Mouse (Mus musculus): ENCODE results near the gene Calcrl.
A peak's percentile ranks its signal among the peaks of the same experiment; 100 is the strongest.

The Calcrl gene

DNA sequence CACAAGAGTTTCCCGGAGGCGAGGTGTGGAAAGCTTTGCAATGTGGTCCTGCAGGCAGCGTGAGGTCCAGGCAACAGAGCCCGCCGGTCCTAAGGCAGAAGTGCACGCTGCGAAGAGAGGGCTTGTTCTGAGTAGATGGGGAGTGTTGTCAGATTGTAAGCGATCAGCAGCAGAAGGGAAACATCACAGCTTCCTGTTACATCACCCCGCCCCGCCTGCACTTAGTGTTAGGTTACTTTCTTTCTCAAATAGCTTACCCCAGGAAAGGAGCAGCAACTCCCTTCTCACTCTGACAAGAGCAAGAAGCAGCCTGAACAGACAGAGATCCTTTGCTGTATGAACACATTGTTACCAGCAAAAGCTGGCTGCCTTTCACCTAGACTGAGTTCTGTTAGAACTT, at the start of gene Calcrl:
Calcrl (minus strand) TSS at position 274 of the 400 bp plus-strand sequence.
- ATAC-seq (ENCODE audit: insufficient number of reproducible peaks, low FRiP score, low TSS enrichment), result no peak

DNA sequence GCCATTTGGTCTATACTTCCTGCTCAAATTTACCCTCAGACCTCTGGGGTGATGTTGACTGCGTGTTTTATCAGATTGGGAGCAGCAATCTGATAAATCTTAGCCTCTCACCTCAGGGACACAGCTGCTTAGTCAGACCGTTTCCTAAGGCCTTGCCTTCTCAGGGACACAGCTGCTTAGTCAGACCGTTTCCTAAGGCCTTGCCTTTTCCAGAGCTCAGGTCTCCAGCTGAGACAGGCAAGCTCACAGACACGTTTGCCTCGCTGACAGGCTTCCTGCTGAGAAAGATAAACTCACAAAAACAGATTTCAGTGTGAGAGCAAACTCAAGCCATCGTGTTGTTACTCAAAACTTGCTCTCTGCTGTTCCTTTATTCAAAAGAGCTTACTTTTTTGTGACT, 49.4 kb upstream of the Calcrl start:
- no peak for ATAC-seq (ENCODE audit: insufficient number of reproducible peaks, low FRiP score, low TSS enrichment)

DNA sequence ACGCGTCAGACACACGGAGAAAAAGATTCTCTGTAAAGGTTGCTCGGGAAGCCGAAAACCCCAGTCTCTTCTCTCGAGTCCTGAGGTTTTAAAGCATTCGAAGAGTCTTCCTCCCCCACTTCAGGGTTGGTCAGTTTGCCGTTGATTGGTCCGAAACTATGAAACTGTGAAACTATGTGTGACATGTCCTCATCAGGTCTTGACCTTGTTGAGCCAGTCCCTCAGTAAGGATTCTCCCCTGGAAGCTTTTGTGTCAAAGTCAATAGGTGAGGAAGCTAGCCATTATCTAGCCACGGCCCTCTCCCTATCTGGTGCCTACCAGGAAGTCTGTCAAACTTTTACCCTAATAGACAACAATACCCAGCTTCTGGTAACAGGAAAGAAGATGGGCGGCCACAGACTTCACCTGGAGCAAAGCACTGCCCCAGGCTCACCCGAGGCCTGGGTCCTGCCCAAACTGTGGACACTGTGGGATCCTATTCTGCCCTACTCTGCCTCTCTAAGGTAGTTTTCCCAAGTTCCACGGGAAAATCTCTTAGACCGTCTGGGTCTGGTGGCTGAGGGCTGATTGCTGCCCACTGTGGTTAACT, 48.8 kb upstream of the Calcrl start:
- no peak for ATAC-seq (ENCODE audit: insufficient number of reproducible peaks, low FRiP score, low TSS enrichment)

DNA sequence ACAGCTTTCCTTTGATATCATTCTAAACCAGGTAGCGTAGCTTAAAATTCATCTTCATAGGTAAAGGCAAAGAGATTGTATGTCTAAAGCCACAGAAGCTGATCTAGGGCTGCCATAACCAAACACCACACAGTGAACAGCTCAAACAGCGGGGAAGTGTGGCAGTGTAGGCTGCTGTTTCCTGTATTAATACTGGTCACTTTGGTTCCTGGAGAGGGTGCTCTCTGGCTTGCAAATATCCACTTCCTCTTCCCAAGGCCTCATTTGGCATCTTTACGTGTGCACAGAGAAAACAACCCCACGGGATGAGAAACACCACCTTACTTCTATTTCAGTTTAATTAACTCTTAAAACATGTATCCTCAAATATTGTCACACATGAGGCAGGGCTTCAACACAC, 42.2 kb upstream of the Calcrl start:
- ATAC-seq (ENCODE audit: insufficient number of reproducible peaks, low FRiP score, low TSS enrichment), result no peak

DNA sequence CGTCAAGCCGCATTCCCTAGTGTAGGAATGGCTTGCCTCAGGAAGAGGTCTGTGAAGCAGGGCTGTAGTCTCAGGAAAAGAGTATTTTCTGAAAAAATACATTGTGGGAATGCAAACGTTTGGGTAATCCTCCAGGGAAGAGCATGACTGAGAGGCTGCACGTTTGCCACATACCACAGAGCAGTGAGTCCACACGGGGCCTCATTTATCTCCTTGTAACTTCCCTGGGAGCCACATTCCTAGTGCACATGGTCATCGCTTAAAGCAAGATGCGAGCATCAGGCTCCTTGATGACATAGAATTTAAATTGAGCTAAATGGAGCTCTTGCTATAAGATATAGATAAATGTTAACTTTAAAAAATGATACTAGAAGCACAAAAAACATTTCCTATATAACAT, 39.7 kb upstream of the Calcrl start:
- ATAC-seq (ENCODE audit: insufficient number of reproducible peaks, low FRiP score, low TSS enrichment), result no peak

DNA sequence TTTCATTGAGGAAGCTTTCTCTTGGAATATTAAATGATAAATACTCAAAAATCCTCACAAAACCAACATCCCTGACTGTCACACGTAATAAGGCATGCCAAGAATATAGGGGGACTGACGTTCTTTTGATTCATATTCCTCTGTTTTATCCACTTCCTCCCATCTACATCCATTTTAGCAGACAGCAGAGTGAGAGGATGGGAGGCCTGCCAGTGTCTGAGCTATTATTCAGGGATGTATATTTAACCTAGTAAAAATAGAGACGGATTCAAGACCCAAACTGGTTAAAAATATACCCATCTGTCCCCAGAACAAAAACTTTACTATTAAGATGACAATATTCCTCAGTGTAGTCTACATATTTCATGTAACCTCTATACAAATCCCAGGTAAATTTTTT, 37.2 kb upstream of the Calcrl start:
- no peak for ATAC-seq (ENCODE audit: insufficient number of reproducible peaks, low FRiP score, low TSS enrichment)

DNA sequence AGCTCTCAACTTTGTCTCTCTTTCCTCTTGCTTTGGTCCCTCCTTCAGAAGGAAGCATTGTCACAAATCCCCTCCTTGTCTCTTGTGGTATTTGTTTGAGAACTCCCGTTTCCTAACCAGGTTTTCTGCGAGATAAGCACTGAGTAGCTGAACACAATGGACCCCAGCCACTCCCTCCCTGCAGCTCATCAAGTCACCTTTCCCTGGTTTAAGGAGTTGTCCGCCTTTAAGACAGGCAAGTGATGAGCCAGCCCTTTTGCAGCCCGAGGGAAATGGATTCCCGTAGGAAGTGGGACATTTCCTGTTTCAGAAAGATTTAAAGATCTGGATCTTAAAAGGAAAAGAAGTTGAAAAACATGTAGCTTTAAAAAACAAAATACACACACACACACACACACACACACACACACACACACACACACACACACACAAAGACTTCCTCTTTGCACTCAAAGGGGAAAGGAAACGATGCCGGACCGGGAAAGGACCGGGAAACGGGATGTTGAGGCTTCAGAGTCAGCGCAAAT, 34.5 kb upstream of the Calcrl start:
- ATAC-seq (ENCODE audit: insufficient number of reproducible peaks, low FRiP score, low TSS enrichment), result no peak

DNA sequence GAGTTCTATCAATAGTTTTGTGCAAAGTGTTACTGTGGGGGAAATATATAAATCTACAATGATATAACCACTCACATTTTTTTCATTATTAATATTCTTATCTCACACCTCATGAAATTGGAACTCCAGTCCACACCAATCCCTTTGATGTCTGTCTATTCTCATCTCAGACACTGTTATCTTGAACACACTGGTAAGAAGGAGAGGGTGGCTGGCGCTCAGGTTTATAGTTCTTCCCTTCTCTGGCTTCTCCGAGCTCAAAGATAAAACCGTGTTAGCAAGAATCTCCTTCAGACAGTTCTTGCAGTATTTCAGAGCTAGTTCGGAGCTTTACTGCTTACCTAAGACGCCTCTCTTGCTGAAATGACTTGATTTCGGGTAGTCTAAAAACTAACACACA, 32.0 kb upstream of the Calcrl start:
- ATAC-seq (ENCODE audit: insufficient number of reproducible peaks, low FRiP score, low TSS enrichment), result no peak

DNA sequence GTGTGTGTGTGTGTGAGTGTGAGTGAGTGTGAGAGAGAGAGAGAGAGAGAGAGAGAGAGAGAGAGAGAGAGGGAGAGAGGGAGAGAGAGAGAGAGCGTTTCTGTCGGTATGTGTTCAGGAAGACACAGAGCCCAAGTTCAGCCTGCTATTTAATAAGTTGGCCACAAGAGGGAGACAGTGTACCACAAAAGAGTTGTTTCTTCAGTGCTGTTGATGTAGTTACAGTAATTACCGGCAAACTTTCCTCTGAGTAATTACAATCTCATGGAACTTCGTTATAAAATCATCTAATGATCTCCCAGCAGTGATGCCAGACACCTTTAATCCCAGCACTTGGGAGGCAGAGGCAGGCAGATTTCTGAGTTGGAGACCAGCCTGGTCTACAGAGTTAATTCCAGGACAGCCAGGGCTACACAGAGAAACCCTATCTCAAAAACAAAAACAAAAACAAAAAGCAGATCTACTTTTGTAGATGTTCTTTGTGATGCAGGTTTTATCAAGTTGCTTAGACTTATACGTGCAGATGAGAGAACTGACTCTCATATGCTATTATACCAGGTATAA, 30.1 kb upstream of the Calcrl start:
- peak; percentile 80 for ATAC-seq (ENCODE audit: insufficient number of reproducible peaks, low FRiP score, low TSS enrichment)

DNA sequence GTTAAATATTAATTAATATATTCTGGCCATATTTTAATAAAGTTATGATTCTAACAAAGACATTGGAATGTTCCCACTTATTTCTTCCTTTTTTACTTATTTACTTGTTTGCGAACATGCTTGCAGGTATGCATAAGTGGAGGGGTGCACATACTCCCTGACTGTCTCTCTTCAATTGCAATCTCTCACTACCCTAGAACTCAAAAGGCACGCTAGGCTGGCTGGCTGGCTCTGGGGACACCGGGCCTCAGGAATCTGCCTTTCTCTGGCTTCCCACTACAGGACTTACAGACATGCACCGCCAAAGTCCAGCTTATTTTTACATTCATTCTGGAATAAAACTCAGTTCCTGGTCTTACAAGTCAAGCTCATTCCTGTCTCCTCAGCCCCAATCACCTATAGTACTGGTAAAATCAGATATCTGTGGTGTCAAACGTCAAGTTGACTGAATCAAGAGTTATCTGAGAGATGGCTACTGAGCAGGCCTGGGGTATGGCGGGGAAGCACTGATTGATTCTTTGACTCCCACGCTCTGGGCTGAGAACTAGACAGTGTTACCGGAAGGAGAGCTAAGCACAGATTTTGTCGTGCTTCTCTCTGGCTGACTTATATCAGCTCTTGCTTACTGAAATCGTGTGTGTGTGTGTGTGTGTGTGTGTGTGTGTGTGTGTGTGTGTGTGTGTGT, 29.5 kb upstream of the Calcrl start:
- 0 out of 2 replicates have a peak, but pooled peaks have one; percentile 13 for ATAC-seq (ENCODE audit: insufficient number of reproducible peaks, low FRiP score, low TSS enrichment)

DNA sequence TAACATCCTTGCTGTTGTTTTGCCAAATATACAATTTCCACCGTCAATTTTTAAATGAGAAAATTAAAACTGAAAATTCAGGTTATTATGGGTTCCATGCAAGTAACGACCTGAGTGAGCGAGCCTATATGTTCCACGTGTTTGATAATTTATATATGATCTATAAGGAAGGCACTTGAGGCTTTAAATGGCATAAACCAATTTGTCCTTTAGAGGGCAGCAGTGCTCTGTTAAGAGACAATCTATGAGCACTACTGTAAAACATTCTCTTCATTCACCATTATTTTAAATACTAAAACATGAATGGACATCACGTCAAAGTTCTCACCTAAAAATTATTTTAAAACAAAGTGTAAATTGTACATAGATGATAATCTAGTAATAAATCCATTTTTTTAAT, 28.8 kb upstream of the Calcrl start:
- ATAC-seq (ENCODE audit: insufficient number of reproducible peaks, low FRiP score, low TSS enrichment), result no peak

DNA sequence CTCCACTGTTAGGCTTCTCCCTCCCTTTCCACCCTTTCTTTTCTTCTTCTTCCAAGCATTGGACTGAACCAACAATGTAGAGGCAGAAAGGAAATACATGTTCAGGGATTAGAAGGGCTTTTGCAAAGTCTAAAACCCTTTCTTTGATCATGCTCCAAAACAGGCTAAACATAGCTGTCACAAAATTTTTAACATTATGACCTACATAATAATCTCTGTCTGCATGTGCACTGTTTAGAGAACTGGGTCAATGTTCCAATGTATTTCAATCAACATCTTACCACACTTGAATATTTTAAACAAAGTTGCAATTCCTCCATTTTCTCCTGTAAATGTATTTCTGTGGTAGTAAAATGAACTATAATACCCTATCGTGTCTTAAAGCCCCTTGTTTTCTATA, 20.3 kb upstream of the Calcrl start:
- ATAC-seq (ENCODE audit: insufficient number of reproducible peaks, low FRiP score, low TSS enrichment), result no peak

DNA sequence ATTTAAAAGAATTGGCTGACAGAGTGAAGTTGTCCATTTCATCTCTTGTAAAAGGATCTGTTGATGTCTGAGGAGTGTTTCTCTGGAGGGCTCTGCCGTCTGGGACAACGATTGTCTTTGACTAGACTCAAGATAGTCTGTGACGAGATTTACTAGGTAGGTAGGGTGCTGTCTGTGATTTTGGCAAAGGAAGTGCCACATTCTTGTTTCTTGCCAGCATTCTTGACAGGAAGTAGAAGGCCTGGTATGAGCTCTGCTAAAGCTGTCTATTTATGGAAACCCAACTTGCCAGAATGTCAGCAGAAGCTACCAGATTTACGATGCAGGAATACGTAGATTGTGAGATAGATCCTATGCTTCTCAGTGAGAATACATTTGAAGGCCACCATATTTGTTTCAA, 16.7 kb upstream of the Calcrl start:
- no peak for ATAC-seq (ENCODE audit: insufficient number of reproducible peaks, low FRiP score, low TSS enrichment)

DNA sequence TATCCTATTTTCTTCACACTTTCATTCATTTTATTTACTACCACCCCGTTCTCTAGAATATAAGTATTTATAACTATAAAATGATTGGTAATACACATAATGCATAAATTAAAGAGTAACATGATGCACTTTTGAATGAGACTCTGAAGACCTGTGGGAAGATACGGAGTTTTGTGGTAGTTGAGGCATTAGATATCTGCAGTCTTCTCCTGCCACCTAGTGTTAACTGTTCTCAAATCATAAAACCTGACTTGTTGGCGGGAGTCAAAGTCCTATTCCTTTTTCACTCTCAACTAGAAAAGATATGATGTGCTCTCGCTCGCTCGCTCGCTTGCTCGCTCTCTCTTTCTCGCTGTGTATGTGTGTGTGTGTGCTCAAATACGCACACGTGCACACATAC, 4.5 kb upstream of the Calcrl start:
- no peak; the same call in 1 of the 2 replicates for ATAC-seq (ENCODE audit: insufficient number of reproducible peaks, low FRiP score, low TSS enrichment)

DNA sequence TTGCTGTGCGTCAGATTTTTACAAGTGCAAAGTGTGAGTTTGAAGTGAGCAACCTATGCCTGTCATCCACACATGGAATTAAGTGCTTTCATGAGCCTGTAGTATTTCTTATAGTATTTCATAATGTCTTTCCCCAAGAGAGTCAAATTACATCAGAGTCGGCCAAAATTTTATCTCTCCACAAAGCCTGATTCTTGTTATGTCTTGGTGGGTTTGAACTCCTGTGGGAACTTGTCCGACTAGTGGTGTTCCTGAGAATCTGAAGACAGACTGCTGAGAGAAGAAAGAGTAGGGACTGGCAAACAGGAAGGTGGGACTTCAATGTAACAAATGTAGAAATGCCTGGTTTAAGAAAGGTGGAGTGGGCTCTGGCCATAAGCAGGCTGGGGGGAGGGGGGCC, 3.6 kb upstream of the Calcrl start:
- ATAC-seq (ENCODE audit: insufficient number of reproducible peaks, low FRiP score, low TSS enrichment), result no peak

DNA sequence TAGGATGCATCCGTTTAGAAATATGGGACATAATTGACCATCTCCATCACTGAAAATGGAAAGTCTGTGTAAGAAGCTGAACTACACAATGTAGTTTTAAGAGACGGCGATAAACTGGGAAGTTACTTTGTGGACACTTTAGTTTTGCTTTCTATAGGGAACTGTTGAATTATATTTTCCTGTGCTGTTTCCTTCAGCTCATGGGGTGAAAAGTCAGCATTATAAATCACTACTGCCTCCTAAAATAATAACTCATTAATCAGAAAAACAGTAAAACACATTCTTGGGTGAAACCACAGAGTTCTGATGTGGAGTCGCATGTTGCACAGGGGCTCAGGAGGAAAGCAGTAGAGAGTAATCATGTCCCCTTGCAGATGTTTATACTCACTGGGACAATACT, 1.3 kb upstream of the Calcrl start:
- no peak for ATAC-seq (ENCODE audit: insufficient number of reproducible peaks, low FRiP score, low TSS enrichment)

DNA sequence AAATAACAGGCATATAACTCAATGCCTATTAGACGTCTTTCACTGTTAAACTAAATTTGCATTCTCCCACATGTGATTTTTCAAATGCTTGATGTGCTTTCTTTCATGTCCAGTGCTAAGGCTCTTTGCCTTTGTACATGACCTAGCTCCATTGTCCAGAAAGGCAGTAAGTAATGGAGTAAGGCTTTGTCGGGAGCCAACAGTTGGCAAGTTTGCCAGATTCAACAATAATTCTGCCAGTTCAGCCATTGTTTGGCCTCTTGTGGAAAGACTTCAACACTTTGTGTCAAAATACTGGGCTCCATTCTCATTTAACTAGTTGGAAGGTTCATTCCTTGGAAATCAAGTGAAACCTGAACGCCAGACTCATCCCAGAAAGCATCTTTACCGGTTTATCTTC, 8.7 kb downstream of the Calcrl start:
- ATAC-seq (ENCODE audit: insufficient number of reproducible peaks, low FRiP score, low TSS enrichment), result no peak

DNA sequence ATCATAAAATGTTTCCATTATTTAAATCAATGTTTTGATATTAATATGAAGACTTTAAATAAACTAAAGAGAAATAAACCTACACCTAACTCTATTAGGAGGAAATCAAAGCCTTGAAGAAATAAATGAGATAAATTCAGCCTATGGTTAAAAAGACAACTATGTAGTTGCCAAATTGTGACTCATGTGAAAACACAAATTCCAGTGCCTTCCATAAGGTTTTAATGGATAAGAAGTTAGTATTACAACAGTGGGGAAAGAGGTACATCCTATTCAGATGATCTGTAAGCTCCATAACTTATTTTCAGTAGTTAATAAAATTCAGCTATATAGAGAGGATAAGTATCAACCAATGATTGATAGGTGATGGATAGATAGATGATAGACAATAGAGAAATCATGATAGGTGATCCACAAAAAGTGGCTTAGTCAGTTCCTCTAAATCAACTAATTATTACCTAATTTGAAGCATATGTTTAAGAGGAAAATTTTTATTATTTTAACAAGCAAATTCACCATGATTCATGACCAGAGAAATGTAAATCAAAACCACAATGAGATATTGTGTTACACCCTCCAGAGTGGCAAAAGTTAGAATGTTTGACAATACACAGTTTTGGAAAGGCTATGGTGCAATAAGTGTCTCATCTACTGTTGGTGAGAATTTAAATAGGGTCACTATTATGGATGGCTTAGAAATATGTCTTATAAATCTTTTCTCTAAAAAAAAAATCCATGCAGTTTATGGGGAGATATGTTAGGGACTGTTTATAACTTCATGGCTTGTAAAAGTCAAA, 15.2 kb downstream of the Calcrl start:
- ATAC-seq (ENCODE audit: insufficient number of reproducible peaks, low FRiP score, low TSS enrichment), result no peak

DNA sequence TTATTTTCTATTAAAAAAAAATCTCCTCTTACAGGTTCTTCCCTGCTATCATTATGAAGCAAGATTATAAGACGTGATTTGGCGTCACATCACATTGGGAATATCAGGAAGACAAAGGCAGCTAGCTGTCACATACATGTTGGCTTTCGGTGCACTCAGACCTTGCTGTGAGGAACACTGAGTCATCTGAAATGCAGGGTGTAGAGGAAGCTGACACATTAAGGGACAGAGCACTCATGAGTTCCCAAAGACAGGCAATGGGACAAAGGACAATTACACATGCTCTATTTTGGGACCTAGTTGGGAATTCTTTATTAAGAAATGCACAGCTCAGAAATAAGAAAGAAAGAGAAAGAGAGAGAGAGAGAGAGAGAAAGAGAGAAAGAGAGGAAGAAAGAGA, 20.4 kb downstream of the Calcrl start:
- ATAC-seq (ENCODE audit: insufficient number of reproducible peaks, low FRiP score, low TSS enrichment), result no peak

DNA sequence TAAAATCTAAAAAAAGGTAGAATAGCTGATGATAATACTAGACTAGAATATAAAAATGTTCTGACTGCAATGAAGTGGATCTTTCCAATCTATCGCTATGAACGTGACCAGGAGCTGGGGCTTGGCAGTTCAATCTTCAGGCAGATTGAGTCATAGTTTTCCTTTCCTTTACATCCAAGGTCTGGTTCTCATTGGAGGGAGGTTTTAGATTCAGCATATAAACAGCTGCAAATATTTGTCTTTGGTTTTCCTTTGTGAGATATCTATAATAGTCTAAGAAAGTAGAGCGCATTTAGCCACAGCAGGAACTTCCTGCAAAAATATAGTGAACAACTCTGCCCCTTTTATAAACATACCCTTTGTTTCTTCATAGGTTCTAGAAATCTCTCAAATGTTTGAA, 22.5 kb downstream of the Calcrl start:
- ATAC-seq (ENCODE audit: insufficient number of reproducible peaks, low FRiP score, low TSS enrichment), result no peak

DNA sequence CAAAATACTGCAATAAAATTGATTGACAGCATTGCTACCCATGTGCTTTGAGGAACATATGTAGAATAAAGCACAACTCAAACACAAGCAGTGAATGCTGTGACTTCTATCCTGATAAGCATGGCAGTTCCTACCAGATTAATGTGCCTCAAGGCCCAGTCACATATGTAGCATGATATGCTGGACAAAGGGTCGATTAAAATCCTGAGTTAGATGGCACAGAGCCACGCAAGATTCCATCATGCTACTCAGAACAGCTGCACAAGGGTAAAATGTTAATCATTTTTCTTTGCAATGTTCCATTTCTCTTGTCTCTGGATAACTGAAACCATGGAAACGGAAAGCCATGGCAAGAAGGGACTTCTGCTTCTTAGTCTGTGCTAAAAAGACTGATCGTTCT, 28.7 kb downstream of the Calcrl start:
- no peak for ATAC-seq (ENCODE audit: insufficient number of reproducible peaks, low FRiP score, low TSS enrichment)
